Mouse (Mus musculus) spleen, adult 18-20 months (tissue): Measurements from ENCODE around the gene Atxn1.
A peak's percentile ranks its signal among the peaks of the same experiment; 100 is the strongest.

ENCODE experiments used
- DNase-seq, 2 experiments: peaks; one replicate each; pipeline ENCODE4 v3.0.0; 2022; ENCODE audit warnings: mixed read lengths in 2 of 2

Gene Atxn1

DNA sequence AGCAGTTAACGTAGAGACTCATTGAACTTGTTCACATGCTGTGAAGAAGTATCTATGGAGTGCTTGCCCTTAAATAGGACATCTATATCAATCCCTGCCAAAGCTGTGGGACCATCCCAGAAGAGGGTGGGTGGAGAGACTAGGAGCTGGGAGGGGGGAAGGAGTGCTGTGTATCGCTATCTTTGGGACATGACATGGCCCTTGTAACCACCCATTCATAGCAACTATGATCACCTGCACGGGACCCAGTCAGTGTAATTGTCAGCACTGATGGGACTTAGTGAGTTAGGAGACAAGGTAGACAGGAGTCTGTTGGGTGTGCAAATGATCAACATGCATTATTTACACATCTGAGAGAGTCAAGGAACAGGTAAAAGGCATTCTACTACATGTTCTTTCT is 405.6 kb downstream of the Atxn1 start:
- no peak for DNase-seq

DNA sequence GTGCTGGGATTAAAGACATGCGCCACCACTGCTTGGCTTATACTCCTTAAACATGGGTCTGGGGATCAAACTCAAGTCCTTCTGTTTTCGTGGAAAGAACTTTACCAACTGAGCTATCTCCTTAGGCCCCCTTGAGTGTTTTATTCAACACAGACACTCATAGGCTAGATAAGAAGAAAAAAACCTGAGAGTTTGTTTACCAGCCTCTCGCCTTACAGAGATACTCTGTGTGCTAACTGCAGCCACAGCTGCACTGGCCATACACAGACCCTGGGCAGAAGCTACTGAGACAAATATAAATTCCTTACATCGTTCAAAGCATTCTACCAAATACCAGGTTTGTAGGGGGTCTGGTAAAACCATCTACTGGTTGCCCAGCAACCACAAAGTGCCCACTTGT is 406.4 kb downstream of the Atxn1 start:
- no peak for DNase-seq

DNA sequence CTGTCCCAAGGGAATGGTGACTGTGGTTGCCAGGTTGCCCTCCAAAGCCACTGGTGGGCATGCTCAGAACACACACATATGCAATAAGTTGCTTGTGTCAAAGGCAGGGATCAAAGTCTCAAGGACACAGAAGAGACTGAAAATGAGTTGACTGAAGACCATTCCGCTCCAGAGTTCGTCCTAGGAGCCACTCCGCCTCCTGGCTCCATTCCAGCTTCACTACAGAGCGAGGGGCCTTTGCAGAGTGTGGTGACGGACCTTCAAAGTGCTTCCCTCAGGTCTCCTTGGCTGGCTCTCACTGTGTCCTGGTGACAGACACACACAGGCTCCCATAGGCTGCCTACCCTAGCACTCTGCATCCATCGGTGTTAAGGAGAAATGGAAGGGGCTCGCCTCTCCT is 411.1 kb downstream of the Atxn1 start:
- no peak for DNase-seq

DNA sequence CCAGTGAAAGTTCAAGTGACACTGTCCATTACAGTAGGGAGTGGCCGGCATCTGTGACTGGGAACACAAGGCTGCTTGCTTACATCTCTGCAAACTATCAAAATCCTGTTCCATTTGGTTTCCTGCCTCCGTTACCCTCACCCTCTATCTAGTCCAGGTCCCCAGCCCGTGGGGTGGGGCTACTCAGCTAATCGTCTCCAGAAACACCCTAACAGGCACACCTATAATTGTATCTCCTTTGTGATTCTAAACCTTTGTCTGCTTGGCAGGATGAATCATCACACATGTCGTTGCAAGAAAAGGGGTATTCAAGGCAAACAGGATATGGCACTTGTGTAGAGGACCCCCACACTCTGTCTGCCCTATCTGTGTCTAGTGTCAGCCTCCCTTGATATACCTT is 417.3 kb downstream of the Atxn1 start:
- no peak for DNase-seq

DNA sequence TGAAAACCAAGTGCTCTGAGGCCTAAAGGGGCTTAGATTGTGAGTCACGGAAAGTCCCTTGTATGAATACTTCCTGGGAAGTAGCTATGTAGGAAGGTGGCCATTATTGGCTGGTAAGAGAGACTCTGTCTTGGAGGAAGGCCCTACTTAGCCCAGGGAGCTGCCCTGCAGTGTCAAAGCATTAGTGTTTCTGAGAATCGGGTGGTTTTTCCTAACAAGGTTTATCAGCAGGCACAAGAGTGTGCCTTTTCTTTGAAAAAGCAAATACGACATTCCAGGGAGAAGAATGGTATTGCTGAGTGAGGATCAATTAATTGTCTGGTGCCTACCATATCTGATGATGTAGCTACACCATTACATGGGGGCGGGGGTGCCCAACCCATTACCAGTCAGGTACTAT is 417.9 kb downstream of the Atxn1 start:
- DNase-seq: no peak

DNA sequence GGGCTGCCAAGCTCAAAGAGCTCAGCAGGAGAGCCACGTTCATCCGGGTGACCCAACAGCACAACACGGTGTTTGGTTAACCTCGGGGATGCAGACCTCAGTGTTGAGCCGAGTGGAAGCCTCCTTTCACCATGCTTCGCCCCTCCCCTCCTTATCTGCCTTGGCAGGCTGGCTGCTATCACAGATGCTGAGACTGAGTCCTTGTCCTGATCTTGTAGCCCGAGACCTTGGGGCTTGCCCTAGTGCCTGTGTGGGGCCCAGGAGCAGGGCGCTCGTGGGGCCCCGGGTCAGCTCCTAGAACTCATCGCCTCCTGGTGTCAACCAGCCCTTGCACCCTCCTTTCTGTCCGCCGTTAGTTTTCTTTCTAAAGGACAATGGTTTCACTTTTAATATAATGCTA is 418.8 kb downstream of the Atxn1 start:
- no peak for DNase-seq

DNA sequence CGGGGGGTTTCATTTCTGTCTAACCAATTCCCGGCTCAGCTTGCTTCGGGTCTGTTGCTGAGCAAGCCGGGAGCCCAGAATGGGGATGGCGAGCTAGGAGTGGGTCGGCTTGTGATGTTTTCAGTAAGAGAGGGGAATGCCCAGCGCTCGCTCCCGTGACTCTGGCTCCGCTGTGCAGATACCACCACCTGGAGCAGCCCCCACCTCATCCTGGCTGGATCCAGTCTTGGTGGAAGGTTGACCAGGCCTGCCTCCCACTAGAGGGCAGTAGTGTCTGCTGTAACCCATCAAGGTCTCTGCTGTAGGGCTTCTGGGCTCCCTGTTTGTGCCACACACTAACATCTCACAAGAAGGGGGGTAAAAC is 425.6 kb downstream of the Atxn1 start:
- peak; percentile 10 to 47 for DNase-seq

DNA sequence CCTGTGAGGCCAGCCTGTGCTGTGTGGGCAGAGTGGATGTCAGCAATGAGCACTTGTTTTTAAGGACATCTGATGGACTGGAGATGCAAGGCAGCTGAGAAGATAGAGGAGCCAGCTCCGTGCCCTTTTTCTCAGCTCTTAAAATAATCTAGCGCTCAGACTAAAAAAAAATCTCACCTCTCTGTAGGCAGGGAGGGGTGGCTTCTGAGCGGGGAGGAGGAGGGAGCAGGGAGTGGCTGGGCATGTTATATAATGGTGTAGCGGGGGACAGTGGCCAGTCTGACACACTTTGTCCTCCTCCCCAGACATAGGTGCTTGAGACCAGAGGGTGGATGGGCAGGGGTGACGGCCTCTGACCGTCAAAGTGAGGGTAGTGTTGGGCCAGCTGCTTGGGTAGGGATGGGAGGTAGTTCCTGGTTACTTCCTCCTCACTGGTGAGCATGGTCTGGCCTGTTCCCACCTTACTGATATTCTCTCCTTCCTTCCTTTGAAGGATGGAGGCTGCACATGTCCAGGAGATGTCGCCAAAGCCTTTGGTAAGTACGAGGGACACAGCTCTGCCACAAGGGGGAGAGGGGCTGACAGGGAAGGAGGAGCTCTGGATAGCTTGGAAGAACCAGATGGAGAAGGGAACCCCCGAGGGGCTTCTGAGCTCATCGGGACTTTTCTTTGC is 426.1 kb downstream of the Atxn1 start:
- no peak for DNase-seq

DNA sequence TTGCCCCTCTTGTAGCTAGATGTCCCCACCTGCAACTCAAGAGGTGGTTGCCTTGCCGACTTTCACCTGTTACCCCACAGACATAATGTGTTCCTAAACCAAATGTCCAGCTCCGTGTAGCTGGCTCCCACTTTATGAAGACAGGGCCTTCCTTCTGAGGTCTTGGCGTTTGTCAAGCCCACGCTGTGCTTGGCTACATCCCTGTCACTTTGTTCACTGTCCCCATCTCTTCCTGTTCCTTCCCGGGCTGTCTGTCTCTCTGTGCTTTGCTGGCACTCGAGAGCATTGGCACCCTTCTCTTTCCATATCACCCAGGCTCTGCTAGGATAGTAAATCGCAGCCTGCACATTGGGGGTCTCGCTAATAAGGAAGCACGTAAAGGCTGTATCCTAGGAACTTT is 426.7 kb downstream of the Atxn1 start:
- no peak for DNase-seq

DNA sequence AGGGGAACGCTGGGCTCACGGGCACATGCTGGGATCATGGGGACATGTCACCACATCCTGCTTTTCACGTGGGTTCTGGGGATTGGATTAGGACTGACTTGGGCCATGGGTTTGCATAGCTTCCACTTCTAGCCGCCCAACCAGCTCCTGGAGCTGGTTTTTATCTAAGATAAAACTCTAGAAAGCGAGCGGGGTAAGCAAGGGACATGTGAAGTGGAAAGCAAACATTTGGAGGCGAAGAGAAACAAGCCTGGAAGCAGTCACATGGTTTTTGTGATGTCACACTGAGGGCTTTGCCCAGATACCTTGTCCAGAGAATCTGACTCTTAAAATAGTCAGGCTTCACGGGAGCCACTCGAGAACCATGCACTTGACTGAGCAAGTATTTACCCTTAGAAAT is 427.7 kb downstream of the Atxn1 start:
- no peak for DNase-seq

DNA sequence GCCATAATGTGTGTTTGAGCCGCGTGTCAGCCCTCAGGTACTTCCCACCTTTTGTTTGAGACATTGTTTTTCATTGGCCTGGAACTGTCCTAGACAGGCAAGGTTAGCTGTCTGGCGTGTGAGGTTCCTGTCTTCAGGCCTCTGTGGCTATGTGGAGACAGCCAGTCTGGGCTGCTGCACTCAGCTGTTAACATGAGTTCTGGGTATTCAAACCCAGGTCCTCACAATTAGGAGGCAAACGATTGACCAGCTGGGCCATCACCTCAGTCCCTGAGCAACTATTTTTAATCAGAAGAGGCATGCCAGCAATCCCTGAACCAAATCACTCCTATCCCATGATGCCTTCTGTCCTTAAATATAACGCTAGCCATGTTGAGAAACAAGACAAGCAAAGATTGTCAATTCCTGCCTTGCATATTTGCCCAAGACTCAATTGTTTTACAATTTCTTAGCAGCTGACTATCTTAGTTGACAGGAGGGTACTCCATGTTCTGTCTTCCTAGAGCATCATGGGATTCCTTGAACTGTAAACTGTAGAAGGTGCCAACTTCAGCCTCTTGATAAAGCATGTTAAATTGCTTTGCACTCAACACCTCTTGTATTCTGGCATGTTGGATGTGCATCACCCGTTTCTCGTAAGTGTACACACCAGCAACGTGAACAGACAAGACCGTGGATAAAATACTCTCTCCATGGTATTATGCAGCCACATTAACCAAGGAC is 428.9 kb downstream of the Atxn1 start:
- no peak for DNase-seq

DNA sequence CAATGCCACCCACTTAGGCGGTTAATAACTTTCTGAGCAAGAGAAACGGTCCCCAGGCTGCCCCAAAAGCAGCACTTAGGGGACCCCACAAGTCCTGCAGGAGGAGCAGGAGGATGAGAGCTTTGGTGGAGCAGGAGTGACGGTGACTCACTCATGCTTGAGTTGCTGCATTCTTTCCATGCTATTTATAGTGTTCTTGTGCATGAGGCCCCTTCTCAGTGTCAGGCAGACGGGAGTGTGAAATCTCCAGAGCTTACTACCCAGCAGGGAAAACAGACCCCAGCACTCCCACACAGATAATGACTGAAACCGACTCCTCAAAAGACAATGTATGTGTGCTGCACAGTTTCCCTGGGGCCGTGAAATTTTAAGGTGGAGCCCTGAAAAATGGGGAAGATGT is 434.1 kb downstream of the Atxn1 start:
- no peak for DNase-seq

DNA sequence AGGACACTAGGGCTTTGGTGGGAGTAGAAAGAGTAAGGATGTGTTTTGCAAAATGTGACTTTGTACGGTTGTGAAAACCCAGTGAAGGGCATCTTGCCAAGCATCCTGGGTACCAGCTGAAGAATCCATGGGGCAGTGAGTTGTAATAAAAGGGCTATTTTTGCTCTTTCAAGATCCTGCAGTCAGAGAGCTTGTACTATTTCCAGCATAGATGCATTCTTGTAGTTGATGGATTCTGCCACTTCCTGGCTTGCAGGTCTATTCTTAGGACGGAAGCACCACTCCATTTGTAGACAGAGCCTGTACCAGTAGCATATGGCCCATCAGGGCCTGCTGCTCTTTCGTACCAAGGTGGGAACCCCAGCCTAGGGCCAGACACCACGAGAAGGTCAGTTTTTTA is 436.0 kb downstream of the Atxn1 start:
- no peak for DNase-seq

DNA sequence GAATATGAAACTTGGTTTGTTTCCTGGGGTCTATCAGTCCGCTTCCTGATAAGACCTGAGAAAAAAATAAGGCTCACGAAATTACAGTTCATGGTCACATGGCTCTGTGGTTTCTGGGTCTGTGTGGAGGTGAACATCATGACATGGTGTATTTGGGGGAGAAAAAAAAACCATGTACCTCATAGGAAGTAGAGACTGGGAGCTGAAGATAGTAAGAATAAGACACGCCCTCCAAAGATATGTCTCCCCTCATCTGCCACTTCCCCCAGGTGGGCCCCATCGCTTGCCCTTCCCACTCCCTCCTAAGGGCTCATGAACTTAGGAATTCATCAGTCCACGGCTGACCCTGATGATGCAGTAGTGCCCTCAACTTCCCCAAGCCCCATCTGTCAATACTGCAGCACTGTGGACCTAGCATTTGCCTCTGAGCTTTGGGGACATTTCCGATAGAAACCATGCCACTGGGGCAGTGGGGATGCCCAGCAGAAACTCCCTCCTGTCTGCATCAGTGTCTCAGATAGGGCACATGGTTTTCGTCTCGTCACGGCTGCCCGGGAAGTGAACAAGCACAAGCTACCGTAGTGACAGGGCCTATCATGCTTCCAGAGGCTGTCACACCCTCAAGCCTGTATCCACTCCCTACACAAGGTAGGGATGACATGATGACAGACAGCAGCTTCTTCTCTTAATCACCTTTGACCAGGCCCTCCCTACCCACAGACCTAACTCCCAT is 437.4 kb downstream of the Atxn1 start:
- DNase-seq: no peak

DNA sequence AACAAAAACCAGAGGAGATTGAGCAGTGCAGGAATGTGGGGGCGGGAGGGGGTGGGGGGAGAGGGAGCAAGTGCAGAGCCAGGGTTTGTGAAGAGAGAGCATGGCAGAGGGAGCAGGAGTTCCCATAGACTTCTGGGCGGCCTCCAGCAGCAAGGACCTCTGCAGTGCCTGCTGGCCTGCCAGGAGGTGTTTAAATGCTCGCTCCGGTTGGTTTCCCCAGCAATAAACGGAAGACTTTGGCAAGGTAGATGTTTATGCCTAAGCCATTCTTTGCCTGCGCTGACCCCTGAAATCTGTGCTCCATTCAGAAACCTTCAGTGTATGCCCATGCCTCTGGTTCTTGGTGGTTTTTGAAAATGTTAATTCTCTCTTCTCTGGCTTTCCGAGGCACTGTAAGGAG is 438.6 kb downstream of the Atxn1 start:
- DNase-seq: no peak

DNA sequence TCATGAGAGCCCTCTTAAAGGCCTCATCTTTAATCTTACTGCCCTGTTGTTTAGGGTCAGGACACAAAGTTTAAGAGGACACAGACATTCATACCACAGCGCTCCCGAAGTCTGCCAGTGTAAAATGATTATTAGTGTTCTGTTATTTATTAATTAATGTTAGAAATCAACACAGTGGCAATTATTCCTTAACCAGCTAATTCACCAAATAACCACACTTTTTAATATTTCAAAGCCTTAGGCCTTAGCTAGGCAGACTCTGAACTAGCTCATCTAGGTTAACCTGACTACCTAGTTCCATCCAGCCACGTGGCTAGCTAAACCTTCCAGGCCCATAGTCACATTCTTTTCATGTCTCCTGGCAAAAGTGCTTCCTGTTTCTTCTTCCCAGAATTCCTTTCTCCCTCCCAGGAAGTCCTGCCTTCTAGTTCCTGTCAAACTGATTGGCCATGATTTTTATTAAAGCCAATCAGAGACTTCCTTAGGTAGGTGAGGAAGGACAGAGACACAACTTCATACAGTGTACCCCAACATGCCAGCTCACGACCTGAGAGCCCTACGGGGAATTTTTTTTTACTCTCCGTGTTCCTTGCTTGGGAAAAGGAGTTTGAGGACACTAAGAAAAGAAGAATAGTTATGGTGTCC is 439.9 kb downstream of the Atxn1 start:
- no peak for DNase-seq

DNA sequence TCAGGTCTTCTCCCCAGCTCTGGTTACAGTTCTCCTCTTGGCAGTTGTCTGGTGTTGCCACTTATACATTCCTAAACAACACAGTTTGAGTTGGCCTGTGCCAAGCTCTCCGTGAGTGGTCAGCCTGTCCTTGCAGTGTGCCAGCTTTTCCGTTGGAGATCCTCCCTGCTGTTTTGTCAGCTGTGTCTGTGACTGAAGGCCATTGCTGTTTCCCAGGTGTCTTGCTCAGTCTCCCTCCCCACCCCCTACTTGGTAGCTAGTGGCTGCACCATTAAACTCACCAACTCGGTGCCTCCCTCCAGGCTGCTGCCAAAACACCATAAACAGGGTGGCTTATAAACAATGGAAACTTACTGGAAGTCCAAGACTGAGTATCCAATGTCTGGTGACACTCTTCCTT is 440.5 kb downstream of the Atxn1 start:
- no peak for DNase-seq

DNA sequence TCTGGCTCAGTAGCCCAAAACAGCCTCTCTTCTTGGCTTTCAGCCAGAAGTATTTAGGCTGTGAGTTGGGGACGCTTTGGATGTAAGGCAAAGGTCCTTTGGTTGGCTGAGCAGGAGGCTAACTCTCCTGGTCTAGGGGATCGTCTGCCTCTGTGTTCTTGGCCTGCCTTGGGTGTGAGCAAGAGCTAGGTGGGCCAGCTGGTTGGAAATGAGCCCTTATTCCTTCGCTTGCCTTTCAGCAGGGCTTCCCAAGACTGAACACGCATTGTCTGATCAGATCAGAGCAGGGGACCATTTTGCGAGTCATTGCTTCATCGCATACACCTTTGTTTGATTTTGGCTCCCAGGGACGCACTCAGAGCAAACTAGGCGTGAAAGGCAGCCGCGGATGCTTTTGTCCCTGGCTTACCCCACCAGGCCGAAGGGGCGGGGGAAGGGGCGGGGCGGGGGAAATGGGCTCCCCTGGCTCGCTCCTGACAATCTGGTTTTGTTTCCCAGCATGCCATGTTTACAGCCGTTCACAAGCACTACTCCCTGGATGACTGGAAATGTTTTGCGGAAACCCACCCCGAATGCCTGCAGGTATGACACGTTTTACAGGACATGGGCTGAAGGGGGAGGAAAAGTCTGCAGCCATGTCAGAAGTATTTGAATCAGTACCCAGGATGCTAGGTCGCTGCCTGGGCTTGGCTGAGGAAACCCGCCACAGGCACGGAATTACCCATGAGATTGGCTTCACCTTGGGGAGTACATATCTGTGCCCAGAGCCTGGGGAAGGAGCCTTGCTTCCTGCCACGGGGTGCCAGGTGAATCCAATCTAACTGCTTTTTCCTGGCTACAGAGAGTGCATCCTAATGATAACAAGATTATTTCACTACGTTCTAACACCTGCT is 448.1 kb downstream of the Atxn1 start:
- no peak for DNase-seq

DNA sequence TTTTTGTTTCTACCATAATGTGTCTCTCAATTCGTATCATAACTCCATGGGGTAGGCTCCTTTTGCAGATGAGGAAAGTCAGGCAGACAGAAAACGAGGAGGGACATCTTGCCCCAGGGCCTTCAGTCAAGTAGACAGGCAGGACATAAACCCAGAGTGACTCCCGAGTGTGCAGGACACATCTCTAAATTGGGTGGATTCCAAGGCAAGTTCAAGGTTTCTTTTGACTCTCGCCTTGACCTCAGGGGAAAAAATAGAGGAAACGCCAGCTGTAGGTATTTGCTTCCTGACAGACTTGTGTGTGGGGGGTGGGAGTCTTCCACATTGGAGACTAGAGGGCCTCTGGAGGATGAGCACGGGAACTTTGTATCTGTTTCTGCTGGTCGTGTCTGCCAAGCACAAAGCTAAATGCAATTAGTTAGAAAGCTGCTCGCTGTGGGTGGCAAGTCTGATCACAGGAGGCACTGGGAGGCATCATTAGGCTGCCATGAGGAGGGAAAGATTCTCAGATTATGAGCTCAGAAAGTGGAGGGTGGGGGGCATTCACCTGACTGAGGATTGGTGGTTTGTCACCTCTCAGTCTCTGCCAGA is 449.9 kb downstream of the Atxn1 start:
- no peak for DNase-seq

DNA sequence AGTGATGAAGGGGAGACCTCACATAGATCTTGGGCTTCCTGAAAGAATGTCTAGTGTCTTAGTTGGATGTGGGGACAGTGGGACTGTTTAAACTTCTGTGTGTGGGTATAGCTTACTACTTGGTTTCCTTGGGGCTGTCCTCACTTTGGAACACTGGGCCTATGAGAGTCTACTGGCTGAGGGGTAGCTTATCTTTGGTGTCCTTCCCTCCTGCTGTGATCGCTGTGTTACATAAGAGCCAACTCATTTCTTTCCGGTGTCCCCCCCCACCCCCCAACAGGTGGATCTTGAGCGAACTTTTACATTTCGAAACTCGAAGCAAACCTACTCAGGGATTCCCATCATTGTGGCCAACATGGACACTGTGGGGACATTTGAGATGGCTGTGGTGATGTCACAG is 450.7 kb downstream of the Atxn1 start:
- DNase-seq: no peak

DNA sequence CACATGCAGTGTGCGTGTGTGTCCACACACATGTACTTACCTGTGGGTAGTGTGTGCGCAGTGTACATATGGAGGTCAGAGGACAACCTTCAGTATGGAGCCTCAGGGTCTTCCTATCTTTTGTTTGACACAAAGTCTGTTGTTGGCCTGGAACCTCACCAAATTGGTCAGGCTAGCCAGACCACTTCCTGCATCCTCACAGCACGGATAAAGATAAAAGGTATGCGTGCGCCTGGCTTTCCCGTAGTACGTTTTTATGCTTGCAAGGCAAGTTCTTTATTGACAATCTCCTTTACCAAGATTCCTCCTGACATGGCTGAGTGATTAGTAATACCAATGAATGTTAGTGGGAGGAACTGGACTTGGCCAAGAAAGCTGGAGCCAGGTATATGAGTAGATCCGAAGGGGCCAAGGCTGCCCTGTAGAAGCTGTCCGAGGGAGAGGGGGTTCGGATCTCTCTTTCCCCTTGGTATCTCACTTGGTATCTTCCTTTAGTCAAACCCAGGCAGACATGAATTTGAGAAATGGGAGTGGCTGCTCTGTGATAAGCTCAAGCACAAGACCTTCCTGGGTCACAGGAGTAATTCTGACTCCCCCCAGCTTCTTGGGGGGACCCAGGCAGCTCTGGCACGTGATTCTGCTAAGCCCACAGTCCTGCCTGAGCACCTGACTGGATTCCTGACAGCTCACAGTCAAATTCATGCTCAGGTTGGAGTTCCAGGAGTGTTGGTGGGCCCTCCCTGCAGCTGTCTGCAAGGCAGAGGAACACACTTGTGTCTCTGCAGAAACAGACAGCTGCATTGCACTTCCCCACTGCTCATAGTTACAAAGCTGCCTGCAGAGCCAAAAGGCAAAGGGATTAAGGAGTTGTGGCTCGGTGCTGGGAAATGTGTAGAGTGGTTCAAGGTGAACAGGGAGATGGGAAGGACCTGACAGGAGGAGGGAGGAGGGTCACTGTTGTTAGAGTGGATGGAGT is 451.5 kb downstream of the Atxn1 start:
- DNase-seq: no peak
